Mouse (Mus musculus) heart, postnatal 0 days (tissue): ENCODE data around the gene Mab21l1.

ENCODE experiments used
- CTCF ChIP-seq: IDR thresholded peaks from 2 replicates; pipeline ENCODE4 v1.5.1; 2016; ENCODE audit warnings: antibody characterized with exemption, control low read depth, low read depth
- EP300 ChIP-seq: IDR thresholded peaks from 2 replicates; pipeline ENCODE4 v1.6.1; 2016; ENCODE audit warnings: antibody characterized with exemption, low read depth

DNA sequence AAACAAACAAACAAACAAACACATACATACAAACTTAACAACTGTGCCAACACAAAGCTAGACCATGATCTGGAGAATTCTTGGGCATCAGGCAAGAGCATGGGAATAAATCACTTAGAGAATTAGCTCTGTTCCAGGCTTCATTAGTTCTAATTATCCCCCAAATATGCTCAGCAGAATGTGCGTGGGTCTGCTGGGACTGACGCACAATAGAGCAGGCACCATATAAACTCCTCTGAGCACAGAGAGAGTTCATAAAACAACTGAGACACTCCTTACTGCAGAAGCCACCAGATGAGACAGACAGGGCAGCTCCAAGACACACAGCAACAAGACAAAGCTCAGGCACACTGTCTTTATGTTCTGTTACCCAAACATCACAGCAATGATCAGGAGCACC lies 13.0 kb upstream of the Mab21l1 start:
- TF ChIP-seq CTCF (no peak), EP300 (no peak)
